Mouse (Mus musculus) embryonic facial prominence, embryonic 10.5 days (tissue): ENCODE measurements around the gene Frat2. TPM values are rescaled to one million over a fixed set of nuclear protein-coding genes. Genes with fewer than 3 reads are reported as not detected.
A peak's percentile ranks its signal among the peaks of the same experiment; 100 is the strongest.
"Not testable (repeated sequence)": the region's sequence is repeated elsewhere in the genome, so short reads cannot be mapped to it uniquely, and the experiment has no call there.

Experiments used
- DNase-seq: peaks from one replicate; pipeline ENCODE4 v3.0.0-alpha.2; 2017; ENCODE audit warnings: low spot score
- H3K27ac ChIP-seq: fragments of 300-500 bp; sonication (generic); replicated peaks from 2 replicates; pipeline ENCODE4 v1.5.1; 2016; ENCODE audit warnings: mild to moderate bottlenecking
- H3K27me3 ChIP-seq: fragments of 300-500 bp; sonication (generic); replicated peaks from 2 replicates; pipeline ENCODE4 v1.6.1; 2016; ENCODE audit warnings: low read depth, mild to moderate bottlenecking; ENCODE audit not compliant: poor library complexity, severe bottlenecking
- H3K36me3 ChIP-seq: fragments of 300-500 bp; sonication (generic); replicated peaks from 2 replicates; pipeline ENCODE4 v1.6.1; 2016; ENCODE audit warnings: mild to moderate bottlenecking, moderate library complexity
- H3K4me1 ChIP-seq: fragments of 300-500 bp; sonication (generic); 2 replicates; pipeline ENCODE4 v1.6.1; 2016
- H3K4me3 ChIP-seq: fragments of 300-500 bp; sonication (generic); 2 replicates; pipeline ENCODE4 v1.5.1; 2016; ENCODE audit warnings: mild to moderate bottlenecking, moderate library complexity
- H3K9me3 ChIP-seq: fragments of 300-500 bp; sonication (generic); 2 replicates; pipeline ENCODE4 v1.6.1; 2016; ENCODE audit warnings: mild to moderate bottlenecking
- WGBS: fragments of 180-500 bp; shearing (Covaris S2); methylation state at CpG from one replicate; pipeline ENCODE4 v1.1.7; 2016; 5-methylcytosine and 5-hydroxymethylcytosine counted together
- polyA plus RNA-seq: library from polyadenylated mRNA; unstranded; fragments of >200 nt; fragmentation: Nextera tagmentation; extraction: Ambion mirVana; gene quantifications from 2 replicates; pipeline ENCODE4 v1.2.1, GENCODE M21; 2016

Frat2 gene
- polyA plus RNA-seq, 1 experiment from 2014 or later = 3.8 TPM

- 85% methylated on average over 3 of the region's 3 CpGs for WGBS
- H3K27ac ChIP-seq = peak overlapping the region; percentile 49; the same call in 1 of the 2 replicates
- H3K9me3 ChIP-seq = no peaks in the 10 kb centered on the region
- peak; percentile 27 for DNase-seq
- no peaks in the 10 kb centered on the region for H3K27me3 ChIP-seq
- no peak overlapping the region for H3K4me3 ChIP-seq
- peaks cover 11% of the 10 kb centered on the region for H3K4me1 ChIP-seq
- peaks cover 24% of the 10 kb centered on the region for H3K36me3 ChIP-seq
These were observed 9.9 kb upstream of the Frat2 start for GRCm38 (mm10) chr19:41857816-41858310.

- H3K9me3 ChIP-seq = no peaks in the 10 kb centered on the region
- no peaks in the 10 kb centered on the region for H3K27me3 ChIP-seq
- no peak overlapping the region for H3K4me3 ChIP-seq
- 86% methylated on average over 5 of the region's 5 CpGs for WGBS
- no peak for DNase-seq
- H3K4me1 ChIP-seq = peaks cover 11% of the 10 kb centered on the region
- no peak overlapping the region for H3K27ac ChIP-seq
- H3K36me3 ChIP-seq = peaks cover 17% of the 10 kb centered on the region
These were observed 9.3 kb upstream of the Frat2 start for GRCm38 (mm10) chr19:41857086-41857762.

GRCm38 (mm10) chr19:41852423-41852822, 4.5 kb upstream of the Frat2 start:
- DNase-seq = no peak
- H3K27me3 ChIP-seq = no peaks in the 10 kb centered on the region
- no peaks in the 10 kb centered on the region for H3K36me3 ChIP-seq
- H3K27ac ChIP-seq = no peak overlapping the region
- no peak overlapping the region for H3K4me3 ChIP-seq
- peaks cover 20% of the 10 kb centered on the region for H3K4me1 ChIP-seq
- no peaks in the 10 kb centered on the region for H3K9me3 ChIP-seq
- WGBS = 90% methylated on average over 4 of the region's 4 CpGs

GRCm38 (mm10) chr19:41850719-41851543, 3.0 kb upstream of the Frat2 start:
- H3K27ac ChIP-seq = peak overlapping the region; percentile 71
- peak; percentile 31 for DNase-seq
- H3K27me3 ChIP-seq = peaks cover 8% of the 10 kb centered on the region
- peak overlapping the region; percentile 21; the same call in 1 of the 2 replicates for H3K4me3 ChIP-seq
- H3K36me3 ChIP-seq = no peaks in the 10 kb centered on the region
- H3K4me1 ChIP-seq = peaks cover 33% of the 10 kb centered on the region
- WGBS = 20% methylated on average over 14 of the region's 14 CpGs
- no peaks in the 10 kb centered on the region for H3K9me3 ChIP-seq

GRCm38 (mm10) chr19:41850021-41850718, 2.2 kb upstream of the Frat2 start:
- no peak for DNase-seq
- 22% methylated on average over 6 of the region's 6 CpGs for WGBS
- H3K4me1 ChIP-seq = peaks cover 33% of the 10 kb centered on the region
- peak overlapping the region; percentile 21; the same call in 1 of the 2 replicates for H3K4me3 ChIP-seq
- H3K9me3 ChIP-seq = no peaks in the 10 kb centered on the region
- peak overlapping the region; percentile 71 for H3K27ac ChIP-seq
- H3K27me3 ChIP-seq = peaks cover 13% of the 10 kb centered on the region
- H3K36me3 ChIP-seq = no peaks in the 10 kb centered on the region

GRCm38 (mm10) chr19:41847614-41847991, 329 bp downstream of the Frat2 start:
- not testable (repeated sequence) for H3K36me3 ChIP-seq, H3K9me3 ChIP-seq, DNase-seq
- WGBS = under 1% methylated on average over 53 of the region's 53 CpGs
- H3K27me3 ChIP-seq = peaks cover 22% of the 10 kb centered on the region
- H3K4me1 ChIP-seq = peaks cover 33% of the 10 kb centered on the region
- H3K4me3 ChIP-seq = peak overlapping the region; percentile 85
- H3K27ac ChIP-seq = peak overlapping the region; percentile 95

- H3K27ac ChIP-seq = peak overlapping the region; percentile 95
- H3K4me1 ChIP-seq = peaks cover 33% of the 10 kb centered on the region
- DNase-seq = peak; percentile 68
- no peaks in the 10 kb centered on the region for H3K36me3 ChIP-seq
- WGBS = under 1% methylated on average over 64 of the region's 64 CpGs
- peaks cover 22% of the 10 kb centered on the region for H3K27me3 ChIP-seq
- H3K4me3 ChIP-seq = peak overlapping the region; percentile 85
- H3K9me3 ChIP-seq = no peaks in the 10 kb centered on the region
These were observed 796 bp downstream of the Frat2 start for GRCm38 (mm10) chr19:41847091-41847581.

GRCm38 (mm10) chr19:41846366-41847090, 1.4 kb downstream of the Frat2 start:
- 14% methylated on average over 21 of the region's 21 CpGs for WGBS
- H3K27ac ChIP-seq = peak overlapping the region; percentile 95
- H3K36me3 ChIP-seq = no peaks in the 10 kb centered on the region
- H3K9me3 ChIP-seq = no peaks in the 10 kb centered on the region
- peak overlapping the region; percentile 85 for H3K4me3 ChIP-seq
- no peak for DNase-seq
- H3K4me1 ChIP-seq = peaks cover 33% of the 10 kb centered on the region
- peaks cover 22% of the 10 kb centered on the region for H3K27me3 ChIP-seq

GRCm38 (mm10) chr19:41844345-41844744, 3.6 kb downstream of the Frat2 start:
- Histone ChIP-seq H3K4me1 (peaks cover 17% of the 10 kb centered on the region), H3K27me3 (peaks cover 22% of the 10 kb centered on the region), H3K9me3 (no peaks in the 10 kb centered on the region), H3K27ac (no peak overlapping the region), H3K36me3 (no peaks in the 10 kb centered on the region), H3K4me3 (no peak overlapping the region)
- DNase-seq = no peak
- WGBS = 84% methylated on average over 6 of the region's 6 CpGs

GRCm38 (mm10) chr19:41842706-41843105, 5.2 kb downstream of the Frat2 start:
- Histone ChIP-seq H3K27ac (no peak overlapping the region), H3K4me3 (no peak overlapping the region), H3K4me1 (peaks cover 26% of the 10 kb centered on the region), H3K36me3 (no peaks in the 10 kb centered on the region), H3K27me3 (peaks cover 22% of the 10 kb centered on the region), H3K9me3 (no peaks in the 10 kb centered on the region)
- no peak for DNase-seq
- 83% methylated on average over 4 of the region's 4 CpGs for WGBS

GRCm38 (mm10) chr19:41842196-41842595, 5.7 kb downstream of the Frat2 start:
- H3K36me3 ChIP-seq = no peaks in the 10 kb centered on the region
- H3K9me3 ChIP-seq = no peaks in the 10 kb centered on the region
- H3K27ac ChIP-seq = no peak overlapping the region
- WGBS = 89% methylated on average over 4 of the region's 4 CpGs
- no peak for DNase-seq
- H3K4me1 ChIP-seq = peaks cover 28% of the 10 kb centered on the region
- H3K27me3 ChIP-seq = peaks cover 22% of the 10 kb centered on the region
- H3K4me3 ChIP-seq = no peak overlapping the region
